Mouse (Mus musculus) ES-E14 (cell line): Measurements from ENCODE around the gene Ank3. TPM values are rescaled to one million over a fixed set of nuclear protein-coding genes. Genes with fewer than 3 reads are reported as not detected.

ENCODE experiments used
- DNase-seq: peaks from one replicate; pipeline ENCODE4 v3.0.0-alpha.2; 2013; ENCODE audit warnings: low read depth, low spot score
- H3K27ac ChIP-seq: 2 replicates; pipeline ENCODE4 v1.5.1; 2012; ENCODE audit warnings: low read depth, mild to moderate bottlenecking, low read length, moderate library complexity, mixed read lengths; ENCODE audit not compliant: poor library complexity, insufficient read depth, severe bottlenecking
- H3K36me3 ChIP-seq: 2 replicates; pipeline ENCODE4 v1.6.1; 2012; ENCODE audit warnings: mild to moderate bottlenecking, low read length, moderate library complexity, mixed read lengths; ENCODE audit not compliant: control insufficient read depth, poor library complexity, insufficient read depth, severe bottlenecking
- H3K4me1 ChIP-seq, 2 experiments: fragments of 150-350 bp in 1 of 2; sonication (generic) in 1 of 2; 2 replicates each; pipeline ENCODE4 v1.6.1; 2012; ENCODE audit warnings: low read length in 2 of 2, mild to moderate bottlenecking in 1 of 2, mixed read lengths in 1 of 2; ENCODE audit not compliant: control insufficient read depth in 2 of 2, insufficient read depth in 2 of 2, poor library complexity in 1 of 2
- H3K4me3 ChIP-seq, 2 experiments: fragments of 150-350 bp in 1 of 2; sonication (generic) in 1 of 2; 2 replicates each; pipeline ENCODE4 v1.5.1; 2012; ENCODE audit warnings: low read length in 2 of 2, low read depth in 1 of 2, mild to moderate bottlenecking in 1 of 2, mixed read lengths in 1 of 2; ENCODE audit not compliant: insufficient read depth in 1 of 2, poor library complexity in 1 of 2, severe bottlenecking in 1 of 2
- H3K9ac ChIP-seq: 2 replicates; pipeline ENCODE4 v1.6.1; 2012; ENCODE audit warnings: low read depth, mild to moderate bottlenecking, low read length, mixed read lengths; ENCODE audit not compliant: poor library complexity, insufficient read depth, severe bottlenecking
- H3K9me3 ChIP-seq: fragments of 150-350 bp; sonication (generic); 2 replicates; pipeline ENCODE4 v1.6.1; 2012; ENCODE audit warnings: low read depth, mild to moderate bottlenecking, low read length; ENCODE audit not compliant: control insufficient read depth, insufficient read depth
- CHD2 ChIP-seq: IDR thresholded peaks from 2 replicates; pipeline ENCODE4 v1.6.1; 2014; ENCODE audit warnings: mild to moderate bottlenecking, low read depth, low read length, inconsistent platforms
- HCFC1 ChIP-seq: IDR thresholded peaks from 2 replicates; pipeline ENCODE4 v1.6.1; 2012; ENCODE audit warnings: low read length, inconsistent platforms, borderline replicate concordance; ENCODE audit not compliant: insufficient read depth
- MAFK ChIP-seq: IDR thresholded peaks from 2 replicates; pipeline ENCODE4 v1.6.1; 2014; ENCODE audit warnings: mild to moderate bottlenecking, low read depth, low read length, inconsistent platforms; ENCODE audit not compliant: insufficient read depth
- ZC3H11A ChIP-seq: IDR thresholded peaks from 2 replicates; pipeline ENCODE4 v1.6.1; 2012; ENCODE audit warnings: low read depth, mild to moderate bottlenecking, inconsistent platforms, low read length, borderline replicate concordance
- ZNF384 ChIP-seq: IDR thresholded peaks from 2 replicates; pipeline ENCODE4 v1.6.1; 2012; ENCODE audit warnings: low read depth, low read length, inconsistent platforms
- in situ Hi-C, 2 experiments: fragments of 600-800 bp; cut with MboI; formaldehyde crosslinking; loops; one replicate each; pipeline ENCODE4 v1.15.1; 2025; ENCODE audit warnings: low sequenced_read_pairs in 2 of 2, inconsistent platforms in 1 of 2; ENCODE audit not compliant: unreplicated experiment in 2 of 2
- total RNA-seq: library from RNA; depleted of rRNA; stranded (reverse); fragments of 300-350 nt; gene quantifications from 2 replicates; pipeline ENCODE4 v1.2.3, GENCODE M21; 2012

Gene Ank3
- total RNA-seq, 1 experiment: 6.5 TPM

DNA sequence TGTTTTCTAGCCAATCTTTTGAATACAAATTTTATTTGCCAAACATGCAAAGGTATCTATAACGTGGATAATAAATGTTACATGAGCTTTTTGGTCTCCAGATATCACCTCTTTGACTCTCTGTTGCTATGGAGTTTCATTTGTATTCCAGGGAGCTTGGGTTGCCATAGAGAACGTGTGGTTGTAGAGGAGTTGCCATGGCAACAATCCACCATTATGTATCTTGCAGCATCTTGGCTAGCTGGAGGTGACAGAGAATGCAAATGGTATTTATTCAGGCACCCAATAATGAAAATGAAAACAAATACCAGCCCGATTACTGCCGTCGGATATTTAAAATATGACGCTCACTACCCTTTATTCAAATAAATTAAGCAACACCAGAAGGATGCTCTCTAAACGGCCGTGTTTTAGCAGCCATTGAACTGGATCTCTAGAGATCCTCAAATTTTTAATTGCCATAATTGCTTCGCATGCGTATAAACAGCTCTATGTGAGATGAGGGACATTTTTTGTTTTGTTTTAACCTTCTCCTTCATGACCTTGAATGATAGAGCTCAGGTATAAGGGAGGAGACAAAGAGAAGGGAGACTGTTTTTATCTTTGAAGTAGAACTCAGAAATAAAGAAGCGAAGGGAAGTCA lies 67.1 kb downstream of the Ank3 start:
- in situ Hi-C loops: no loop called here

DNA sequence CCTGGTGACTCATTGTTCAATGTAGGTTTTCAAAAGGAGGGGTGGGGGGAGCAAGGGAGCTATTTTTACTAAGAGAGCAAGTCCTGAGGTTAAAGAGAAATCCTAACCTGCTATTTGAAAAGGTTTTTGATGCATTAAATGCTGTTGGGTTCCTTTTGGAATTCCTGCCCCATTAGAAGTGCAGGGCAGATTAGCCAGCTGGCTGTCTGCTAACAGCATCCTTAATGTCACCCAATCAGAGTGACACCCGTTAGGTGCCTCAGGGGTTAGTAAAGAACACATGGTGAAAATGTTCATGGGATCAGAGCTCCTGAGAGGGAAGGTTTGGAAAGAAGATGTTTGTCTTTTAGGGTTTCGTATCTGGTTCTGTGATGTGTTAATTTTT lies 67.6 kb downstream of the Ank3 start:
- in situ Hi-C loops: no loop called here
- H3K27ac ChIP-seq: no peak overlapping the region
- TF ChIP-seq ZC3H11A: no peak
- no peak for TF ChIP-seq HCFC1
- no peak for TF ChIP-seq CHD2
- TF ChIP-seq ZNF384: no peak
- TF ChIP-seq MAFK: no peak

More for the DNA sequence above, 67.1 kb downstream of the Ank3 start:
- H3K9ac ChIP-seq: no peak overlapping the region
- TF ChIP-seq ZNF384 (no peak), CHD2 (no peak), MAFK (no peak), HCFC1 (no peak), ZC3H11A (no peak)
- peaks cover 0 to 2% of the 10 kb centered on the region in 2 experiments; a peak in 1 of 4 replicates for H3K4me1 ChIP-seq
- no peak overlapping the region for H3K4me3 ChIP-seq
- no peak for DNase-seq
- H3K9me3 ChIP-seq: no peaks in the 10 kb centered on the region
- H3K27ac ChIP-seq: no peak overlapping the region
- H3K36me3 ChIP-seq: no peaks in the 10 kb centered on the region

DNA sequence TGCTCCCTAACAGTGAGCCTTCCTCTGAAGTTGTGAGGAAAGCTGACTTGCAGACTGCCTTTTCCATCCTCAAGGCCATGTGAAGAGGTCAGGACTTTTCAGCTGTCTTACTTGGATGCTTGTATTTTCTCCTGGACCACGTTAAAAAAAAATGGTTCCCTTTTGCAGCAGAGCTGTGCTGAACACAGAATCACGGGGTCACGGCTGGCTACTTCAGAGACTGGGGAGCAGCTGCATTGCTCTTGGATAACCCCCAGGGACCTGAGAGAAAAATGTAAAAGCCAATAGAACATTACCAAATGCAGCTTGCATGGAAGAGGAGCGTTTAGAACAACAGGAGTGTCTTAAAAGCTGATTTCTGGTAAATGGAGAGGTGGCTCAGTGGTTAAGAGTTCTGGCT lies 68.0 kb downstream of the Ank3 start:
- in situ Hi-C loops: no loop called here
- Histone ChIP-seq H3K4me1 (peaks cover 0 to 2% of the 10 kb centered on the region in 2 experiments; a peak in 1 of 4 replicates), H3K9me3 (no peaks in the 10 kb centered on the region), H3K4me3 (no peak overlapping the region), H3K27ac (no peak overlapping the region), H3K36me3 (no peaks in the 10 kb centered on the region), H3K9ac (no peak overlapping the region)
- TF ChIP-seq MAFK (no peak), HCFC1 (no peak), CHD2 (no peak), ZC3H11A (no peak), ZNF384 (no peak)
- DNase-seq: no peak

More for the DNA sequence above, 67.6 kb downstream of the Ank3 start:
- no peaks in the 10 kb centered on the region for H3K9me3 ChIP-seq
- H3K9ac ChIP-seq: no peak overlapping the region
- no peaks in the 10 kb centered on the region for H3K36me3 ChIP-seq
- H3K4me1 ChIP-seq: peaks cover 0 to 2% of the 10 kb centered on the region in 2 experiments; a peak in 1 of 4 replicates
- H3K4me3 ChIP-seq: no peak overlapping the region
- DNase-seq: no peak

DNA sequence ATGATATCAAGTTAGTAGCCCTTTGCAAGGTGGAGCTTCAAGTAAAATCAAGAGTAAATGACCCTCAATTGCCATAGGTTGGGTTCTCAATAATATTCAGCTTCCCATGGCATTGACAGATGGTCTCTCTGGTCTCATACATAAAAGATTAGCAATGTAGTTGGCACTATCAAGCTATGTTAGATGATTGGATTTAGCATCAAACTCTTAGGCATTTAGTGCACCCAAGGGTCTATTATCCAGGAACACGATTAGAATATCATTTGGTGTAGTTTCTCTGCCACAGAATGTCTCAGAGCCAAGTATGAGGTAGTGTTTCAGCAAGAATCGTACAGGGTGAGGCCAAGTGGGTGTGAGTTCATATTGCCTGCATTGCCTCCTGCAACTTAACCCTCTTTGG lies 68.6 kb downstream of the Ank3 start:
- no peak for DNase-seq

DNA sequence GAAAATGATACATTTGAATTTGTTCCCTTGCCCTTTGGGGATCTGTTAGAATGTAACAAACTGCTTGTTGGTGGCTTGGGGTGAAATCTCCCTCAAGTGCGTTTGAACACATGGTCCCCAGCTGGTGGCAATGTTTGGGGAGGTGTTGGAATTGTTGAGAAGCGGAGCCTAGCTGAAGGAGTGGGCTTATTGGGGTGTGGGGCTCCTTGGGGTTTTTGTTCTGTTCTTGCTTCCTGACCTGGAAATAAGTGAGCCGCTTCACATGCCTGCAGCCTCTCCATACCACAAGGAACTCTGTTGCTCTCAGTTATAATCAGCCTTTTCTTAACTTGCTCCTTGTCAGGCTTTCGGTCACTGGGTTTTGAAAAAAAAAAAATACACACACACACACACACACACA lies 73.3 kb downstream of the Ank3 start:
- no peaks in the 10 kb centered on the region for H3K9me3 ChIP-seq
- no peaks in the 10 kb centered on the region for H3K36me3 ChIP-seq
- no peak for DNase-seq
- H3K4me3 ChIP-seq: no peak overlapping the region
- no peak overlapping the region for H3K27ac ChIP-seq
- in situ Hi-C loops: no loop called here
- TF ChIP-seq ZNF384: no peak
- no peak for TF ChIP-seq CHD2
- TF ChIP-seq ZC3H11A: no peak
- TF ChIP-seq MAFK: no peak
- no peak for TF ChIP-seq HCFC1
- H3K4me1 ChIP-seq: no peaks in the 10 kb centered on the region
- no peak overlapping the region for H3K9ac ChIP-seq

More for the DNA sequence above, 68.6 kb downstream of the Ank3 start:
- Histone ChIP-seq H3K4me3 (no peak overlapping the region), H3K36me3 (no peaks in the 10 kb centered on the region), H3K9me3 (no peaks in the 10 kb centered on the region), H3K27ac (no peak overlapping the region), H3K9ac (no peak overlapping the region), H3K4me1 (peaks cover 0 to 2% of the 10 kb centered on the region in 2 experiments; a peak in 1 of 4 replicates)
- TF ChIP-seq CHD2: no peak
- TF ChIP-seq ZNF384: no peak
- TF ChIP-seq MAFK: no peak
- TF ChIP-seq ZC3H11A: no peak
- TF ChIP-seq HCFC1: no peak
- in situ Hi-C loops: no loop called here
